Mouse (Mus musculus) hindbrain, embryonic 14.5 days (tissue): ENCODE data around the gene Sh3rf1. TPM values are rescaled to one million over a fixed set of nuclear protein-coding genes. Genes with fewer than 3 reads are reported as not detected.

Experiments used
- ATAC-seq: fragments of 200-750 bp; cut with Nextera tagmentation; 2 replicates; pipeline ENCODE4 v1.8.0; 2017; ENCODE audit warnings: moderate number of reproducible peaks, mild to moderate bottlenecking, moderate TSS enrichment, moderate library complexity; ENCODE audit not compliant: low FRiP score
- DNase-seq: peaks from one replicate; pipeline ENCODE4 v3.0.0-alpha.2; 2015; ENCODE audit warnings: low spot score
- H3K27ac ChIP-seq: fragments of 300-500 bp; sonication (generic); 2 replicates; pipeline ENCODE4 v1.5.1; 2014; ENCODE audit warnings: mild to moderate bottlenecking, moderate library complexity
- H3K27me3 ChIP-seq: fragments of 300-500 bp; sonication (generic); 2 replicates; pipeline ENCODE4 v1.6.1; 2014; ENCODE audit warnings: mild to moderate bottlenecking, low read length, mixed read lengths; ENCODE audit not compliant: control insufficient read depth, insufficient read depth
- H3K36me3 ChIP-seq: fragments of 300-500 bp; sonication (generic); replicated peaks from 2 replicates; pipeline ENCODE4 v1.6.1; 2014; ENCODE audit not compliant: control insufficient read depth, insufficient read depth
- H3K4me1 ChIP-seq: fragments of 300-500 bp; sonication (generic); replicated peaks from 2 replicates; pipeline ENCODE4 v1.6.1; 2014; ENCODE audit warnings: antibody characterized with exemption, low read length, mixed read lengths; ENCODE audit not compliant: control insufficient read depth, insufficient read depth
- H3K4me2 ChIP-seq: fragments of 300-500 bp; sonication (generic); replicated peaks from 2 replicates; pipeline ENCODE4 v1.6.1; 2014; ENCODE audit warnings: mild to moderate bottlenecking, moderate library complexity
- H3K4me3 ChIP-seq: fragments of 300-500 bp; sonication (generic); replicated peaks from 2 replicates; pipeline ENCODE4 v1.5.1; 2014; ENCODE audit warnings: mild to moderate bottlenecking, low read length
- H3K9ac ChIP-seq: fragments of 300-500 bp; sonication (generic); 2 replicates; pipeline ENCODE4 v1.6.1; 2014
- H3K9me3 ChIP-seq: fragments of 300-500 bp; sonication (generic); 2 replicates; pipeline ENCODE4 v1.6.1; 2016; ENCODE audit warnings: low read length; ENCODE audit not compliant: control insufficient read depth
- WGBS: fragments of 180-500 bp; shearing (Covaris S2); extraction: QIAGEN DNeasy Blood & Tissue Kit; methylation state at CpG from one replicate; pipeline ENCODE4 v1.1.7; 2014; 5-methylcytosine and 5-hydroxymethylcytosine counted together
- polyA plus RNA-seq: library from polyadenylated mRNA; unstranded; fragments of >200 nt; fragmentation: Nextera tagmentation; extraction: Ambion mirVana; gene quantifications from 2 replicates; pipeline ENCODE4 v1.2.1, GENCODE M21; 2014

The Sh3rf1 gene
- polyA plus RNA-seq, 1 experiment from 2014 or later = 28.8 TPM

- no peak overlapping the region for H3K27ac ChIP-seq
- 66% methylated on average over 11 of the region's 11 CpGs for WGBS
Observed at GRCm38 (mm10) chr8:61275463-61276356, 52.0 kb downstream of the Sh3rf1 start.

GRCm38 (mm10) chr8:61276397-61276796 lies 52.7 kb downstream of the Sh3rf1 start:
- H3K4me1 ChIP-seq = peaks cover 18% of the 10 kb centered on the region
- no peaks in the 10 kb centered on the region for H3K27me3 ChIP-seq
- H3K27ac ChIP-seq = no peak overlapping the region
- H3K9ac ChIP-seq = no peak overlapping the region
- no peaks in the 10 kb centered on the region for H3K9me3 ChIP-seq
- no peaks in the 10 kb centered on the region for H3K36me3 ChIP-seq
- ATAC-seq (no peak), DNase-seq (no peak)
- WGBS = 75% methylated on average over 5 of the region's 5 CpGs
- no peak overlapping the region for H3K4me2 ChIP-seq
- H3K4me3 ChIP-seq = no peak overlapping the region

More at GRCm38 (mm10) chr8:61275463-61276356, 52.0 kb downstream of the Sh3rf1 start:
- no peak overlapping the region for H3K4me3 ChIP-seq
- no peak overlapping the region for H3K9ac ChIP-seq
- H3K36me3 ChIP-seq = no peaks in the 10 kb centered on the region
- no peaks in the 10 kb centered on the region for H3K9me3 ChIP-seq
- DNase-seq (no peak), ATAC-seq (no peak)
- no peak overlapping the region for H3K4me2 ChIP-seq
- H3K27me3 ChIP-seq = no peaks in the 10 kb centered on the region
- H3K4me1 ChIP-seq = peaks cover 18% of the 10 kb centered on the region

- no peak for ATAC-seq
- WGBS = 94% methylated on average over 10 of the region's 10 CpGs
- no peaks in the 10 kb centered on the region for H3K27me3 ChIP-seq
Observed at GRCm38 (mm10) chr8:61279030-61279429, 55.4 kb downstream of the Sh3rf1 start.

GRCm38 (mm10) chr8:61282303-61283168 lies 58.9 kb downstream of the Sh3rf1 start:
- Histone ChIP-seq H3K9me3 (no peaks in the 10 kb centered on the region), H3K4me2 (no peak overlapping the region), H3K27me3 (no peaks in the 10 kb centered on the region), H3K27ac (no peak overlapping the region; the same call in 1 of the 2 replicates), H3K36me3 (no peaks in the 10 kb centered on the region), H3K4me3 (no peak overlapping the region), H3K4me1 (peaks cover 18% of the 10 kb centered on the region), H3K9ac (no peak overlapping the region)
- DNase-seq (no peak), ATAC-seq (0 out of 2 replicates have a peak, but pooled peaks have one; percentile 9)
- 39% methylated on average over 10 of the region's 10 CpGs for WGBS

More at GRCm38 (mm10) chr8:61279030-61279429, 55.4 kb downstream of the Sh3rf1 start:
- no peak for DNase-seq
- Histone ChIP-seq H3K9me3 (no peaks in the 10 kb centered on the region), H3K36me3 (no peaks in the 10 kb centered on the region), H3K9ac (no peak overlapping the region), H3K4me2 (no peak overlapping the region), H3K27ac (no peak overlapping the region), H3K4me1 (peaks cover 36% of the 10 kb centered on the region), H3K4me3 (no peak overlapping the region)

- Histone ChIP-seq H3K27ac (peak overlapping the region; percentile 7; the same call in 1 of the 2 replicates), H3K36me3 (no peaks in the 10 kb centered on the region), H3K9ac (no peak overlapping the region), H3K4me2 (no peak overlapping the region), H3K27me3 (no peaks in the 10 kb centered on the region), H3K9me3 (no peaks in the 10 kb centered on the region), H3K4me1 (peaks cover 23% of the 10 kb centered on the region), H3K4me3 (no peak overlapping the region)
- WGBS = 11% methylated on average over 12 of the region's 12 CpGs
- no peak for DNase-seq
- peak; percentile 28; the same call in 1 of the 2 replicates for ATAC-seq
Observed at GRCm38 (mm10) chr8:61283169-61284081, 59.8 kb downstream of the Sh3rf1 start.

- WGBS = 83% methylated on average over 7 of the region's 7 CpGs
Observed at GRCm38 (mm10) chr8:61285896-61286295, 62.2 kb downstream of the Sh3rf1 start.

GRCm38 (mm10) chr8:61286394-61286793 lies 62.7 kb downstream of the Sh3rf1 start:
- Histone ChIP-seq H3K9ac (no peak overlapping the region), H3K27me3 (no peaks in the 10 kb centered on the region), H3K36me3 (no peaks in the 10 kb centered on the region), H3K9me3 (no peaks in the 10 kb centered on the region), H3K4me3 (no peak overlapping the region), H3K4me1 (peaks cover 28% of the 10 kb centered on the region), H3K27ac (no peak overlapping the region), H3K4me2 (no peak overlapping the region)
- 82% methylated on average over 7 of the region's 7 CpGs for WGBS
- DNase-seq = no peak
- ATAC-seq = no peak

More at GRCm38 (mm10) chr8:61285896-61286295, 62.2 kb downstream of the Sh3rf1 start:
- Histone ChIP-seq H3K36me3 (no peaks in the 10 kb centered on the region), H3K4me2 (no peak overlapping the region), H3K4me1 (peaks cover 28% of the 10 kb centered on the region), H3K9me3 (no peaks in the 10 kb centered on the region), H3K4me3 (no peak overlapping the region), H3K27ac (no peak overlapping the region), H3K9ac (no peak overlapping the region), H3K27me3 (no peaks in the 10 kb centered on the region)
- ATAC-seq (no peak), DNase-seq (no peak)

- H3K9ac ChIP-seq = no peak overlapping the region
- WGBS = 81% methylated on average over 14 of the region's 14 CpGs
Observed at GRCm38 (mm10) chr8:61286795-61287385, 63.2 kb downstream of the Sh3rf1 start.

More at GRCm38 (mm10) chr8:61286795-61287385, 63.2 kb downstream of the Sh3rf1 start:
- no peaks in the 10 kb centered on the region for H3K9me3 ChIP-seq
- H3K27me3 ChIP-seq = no peaks in the 10 kb centered on the region
- H3K4me3 ChIP-seq = no peak overlapping the region
- no peaks in the 10 kb centered on the region for H3K36me3 ChIP-seq
- DNase-seq (no peak), ATAC-seq (no peak)
- no peak overlapping the region for H3K27ac ChIP-seq
- H3K4me2 ChIP-seq = no peak overlapping the region
- H3K4me1 ChIP-seq = peaks cover 23% of the 10 kb centered on the region
